Mouse (Mus musculus) ES-Bruce4 (cell line): ENCODE data around the gene Trpc1.

ENCODE experiments used
- CTCF ChIP-seq: IDR thresholded peaks from one replicate; pipeline ENCODE4 v1.8.1; 2011; ENCODE audit warnings: low read depth, low read length
- EP300 ChIP-seq: IDR thresholded peaks from 2 replicates; pipeline ENCODE4 v1.6.1; 2011; ENCODE audit warnings: low read depth, low read length; ENCODE audit not compliant: insufficient read depth
- POLR2A ChIP-seq: IDR thresholded peaks from one replicate; pipeline ENCODE4 v1.8.1; 2011; ENCODE audit warnings: low read length; ENCODE audit not compliant: insufficient read depth

DNA sequence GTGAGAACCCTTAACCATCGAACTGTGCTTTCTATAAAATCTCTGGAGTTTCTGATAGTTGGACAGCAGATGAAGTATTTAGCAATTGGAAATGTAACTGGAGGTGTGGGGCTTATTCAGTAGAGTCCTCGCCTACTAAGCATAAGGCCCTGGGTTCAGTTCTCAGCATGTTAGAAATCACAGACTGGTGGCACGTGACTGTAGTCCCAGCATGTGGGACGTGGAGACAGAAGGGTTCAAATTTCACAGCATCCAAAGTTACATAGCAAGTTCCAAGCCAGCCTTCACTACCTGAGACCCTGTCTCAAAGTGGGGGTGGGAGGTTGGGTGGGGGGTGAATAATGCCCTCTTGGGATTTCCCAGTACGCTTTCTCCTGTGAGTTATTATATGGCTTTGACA is 81.9 kb downstream of the Trpc1 start:
- TF ChIP-seq CTCF, result no peak
- TF ChIP-seq POLR2A, result no peak
- no peak for TF ChIP-seq EP300
